Mouse (Mus musculus): ENCODE results near the gene Cpa4.
A peak's percentile ranks its signal among the peaks of the same experiment; 100 is the strongest.

The Cpa4 gene

DNA sequence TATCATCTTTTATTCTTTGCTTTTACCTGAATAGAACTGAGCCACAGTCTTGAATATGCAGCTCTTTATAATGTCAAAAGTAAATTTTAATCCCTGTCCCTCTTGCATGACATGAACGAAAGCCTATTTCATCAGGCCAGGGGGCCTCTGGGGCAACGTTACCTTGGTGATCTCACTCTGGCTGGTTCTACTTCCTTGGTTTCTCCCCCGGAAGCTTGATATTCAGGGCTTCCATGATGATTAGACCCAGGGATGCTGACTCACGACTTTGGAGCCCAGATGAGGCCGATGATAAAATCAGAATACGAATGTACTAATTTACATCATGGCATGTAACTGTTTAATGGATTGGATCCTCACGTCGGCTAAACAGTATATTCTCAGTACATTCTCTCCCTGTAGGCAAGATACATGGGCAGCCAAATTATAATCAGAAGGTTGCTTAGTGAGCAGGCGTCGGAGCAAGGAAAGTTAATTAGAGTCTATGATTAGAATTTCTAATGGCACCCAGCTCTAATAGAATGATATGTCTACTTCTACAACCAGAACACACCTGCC, 24.3 kb downstream of the Cpa4 start:
- no peak for DNase-seq

DNA sequence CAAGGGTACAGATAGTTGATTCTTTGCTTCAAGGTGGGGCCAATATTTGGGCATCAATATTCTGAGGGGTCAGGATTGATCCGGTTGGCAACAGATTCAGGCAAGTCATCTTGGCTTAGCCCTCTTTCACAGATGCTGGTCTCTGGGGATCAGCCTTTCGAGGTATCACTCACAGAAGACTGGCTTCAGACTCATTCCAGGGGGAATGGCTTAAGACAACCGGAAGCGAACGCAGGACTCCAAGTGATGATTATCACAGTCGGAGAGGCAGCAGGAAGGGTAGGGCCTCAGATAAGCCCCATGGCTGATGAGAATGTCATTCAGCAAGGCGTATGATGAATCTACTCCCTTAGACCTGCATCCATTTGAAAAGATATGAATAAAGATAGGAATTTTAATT, 26.2 kb downstream of the Cpa4 start:
- no peak for DNase-seq

DNA sequence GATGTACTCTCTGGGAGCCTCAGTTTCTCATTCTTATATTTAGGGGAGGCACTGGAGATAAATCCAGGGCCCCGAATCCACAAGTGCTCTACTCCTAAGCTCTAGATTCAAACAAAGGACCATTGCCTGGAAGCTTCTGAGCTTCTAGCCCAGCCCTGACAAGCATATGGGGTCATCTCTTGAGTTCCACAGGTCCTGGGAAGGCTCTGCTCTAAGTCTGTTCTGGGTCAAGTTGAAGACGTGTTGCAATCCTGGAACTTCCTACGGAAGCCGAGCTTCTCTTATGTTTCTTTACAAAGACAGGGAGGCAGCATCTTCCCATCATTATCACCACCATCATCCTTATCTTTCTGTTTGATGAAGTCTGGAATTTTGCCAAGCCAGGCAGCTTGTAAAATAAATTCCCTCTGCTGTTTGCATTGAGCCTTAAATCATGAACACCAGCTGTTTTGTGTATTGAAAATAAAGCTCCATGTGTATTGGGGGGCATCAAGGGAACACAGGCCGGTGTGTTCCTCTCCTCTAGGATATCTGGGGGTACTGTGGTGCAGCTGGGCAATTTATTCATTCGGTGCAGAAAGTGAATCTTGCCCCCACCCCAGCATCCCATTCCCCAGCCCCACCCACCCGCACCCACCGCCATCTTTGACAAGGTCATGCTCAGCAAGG, 28.2 kb downstream of the Cpa4 start:
- no peak for DNase-seq

DNA sequence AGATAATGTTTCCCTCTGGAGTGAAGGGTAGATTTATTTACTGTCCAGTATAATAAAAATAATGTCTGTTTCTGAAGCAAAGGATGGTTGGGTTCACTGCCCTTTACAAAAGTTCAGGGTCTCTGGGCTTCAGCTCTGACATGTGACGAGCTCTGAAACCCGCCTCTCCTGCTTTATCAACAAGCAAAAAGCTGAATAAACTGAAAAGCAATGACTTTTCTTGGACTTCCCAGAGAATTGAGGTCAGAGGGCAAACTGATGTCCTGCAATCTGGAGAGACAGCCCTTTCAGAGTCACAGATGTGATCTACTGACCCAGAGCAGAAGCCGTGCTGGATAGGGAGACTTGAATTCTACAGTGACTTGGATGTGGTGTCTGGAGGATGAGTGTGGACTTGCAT, 31.9 kb downstream of the Cpa4 start:
- DNase-seq = peak; percentile 57

DNA sequence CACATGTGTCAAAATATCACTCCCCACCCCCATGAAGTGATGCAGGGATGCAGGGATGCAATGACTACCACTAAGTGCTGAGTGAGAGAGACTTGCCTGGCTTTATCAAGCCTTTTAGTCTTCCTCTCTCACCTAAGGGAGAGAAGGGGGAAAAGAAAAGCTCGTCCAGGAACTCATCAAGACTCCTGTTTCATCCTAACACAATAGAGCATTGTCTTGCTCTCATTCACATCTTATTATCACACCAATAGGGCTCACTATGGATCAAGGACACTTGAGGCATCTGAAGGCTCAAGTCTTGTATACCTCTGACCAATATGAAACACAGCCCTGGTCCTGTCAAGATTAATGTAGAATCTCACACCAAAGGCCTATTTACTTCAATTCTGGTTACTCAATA, 32.8 kb downstream of the Cpa4 start:
- no peak for DNase-seq

DNA sequence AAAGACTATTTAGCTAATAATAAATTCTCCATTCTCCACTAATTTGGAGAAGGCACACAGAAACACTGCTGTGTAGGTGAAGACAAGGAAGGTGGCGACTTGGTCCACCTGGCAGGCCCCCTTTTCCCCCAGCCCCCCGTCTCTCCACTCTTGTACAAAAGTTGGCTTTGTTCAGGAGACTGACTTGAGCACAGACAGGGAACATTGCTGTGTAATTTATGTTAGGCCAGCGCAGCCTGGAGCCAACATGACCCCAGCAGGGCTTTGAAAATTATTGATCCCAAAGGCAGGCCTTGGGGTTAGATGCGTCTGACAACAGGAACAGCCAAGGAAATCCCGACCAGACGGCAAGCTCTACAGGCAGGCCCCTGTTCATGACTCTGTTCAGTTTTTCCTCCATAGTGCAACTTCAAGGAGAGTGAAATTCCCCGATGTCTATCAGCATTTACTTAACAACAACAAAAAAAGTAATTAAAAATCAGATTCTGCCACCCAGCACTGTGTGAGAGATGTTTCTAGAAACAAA, 36.2 kb downstream of the Cpa4 start:
- DNase-seq = peak; percentile 58

DNA sequence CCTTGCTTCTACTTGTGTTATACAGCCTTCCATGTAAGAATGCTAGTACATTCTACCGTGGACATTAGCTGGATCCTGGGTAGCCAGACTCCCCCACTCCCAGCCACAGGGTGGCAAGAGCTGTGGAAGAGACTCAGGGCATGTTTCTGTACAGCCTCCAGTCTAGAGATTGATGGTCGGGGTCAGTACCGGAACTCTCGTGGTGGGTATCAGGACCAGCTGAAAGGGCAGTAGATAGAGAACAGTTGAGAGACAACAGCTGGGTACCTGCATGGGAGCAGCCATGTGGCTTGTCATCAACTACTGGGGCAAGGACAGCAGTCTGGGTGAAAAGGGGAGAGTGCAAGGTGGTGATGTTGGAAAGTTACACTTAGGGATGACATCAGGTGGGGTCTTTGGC, 36.9 kb downstream of the Cpa4 start:
- no peak for DNase-seq

DNA sequence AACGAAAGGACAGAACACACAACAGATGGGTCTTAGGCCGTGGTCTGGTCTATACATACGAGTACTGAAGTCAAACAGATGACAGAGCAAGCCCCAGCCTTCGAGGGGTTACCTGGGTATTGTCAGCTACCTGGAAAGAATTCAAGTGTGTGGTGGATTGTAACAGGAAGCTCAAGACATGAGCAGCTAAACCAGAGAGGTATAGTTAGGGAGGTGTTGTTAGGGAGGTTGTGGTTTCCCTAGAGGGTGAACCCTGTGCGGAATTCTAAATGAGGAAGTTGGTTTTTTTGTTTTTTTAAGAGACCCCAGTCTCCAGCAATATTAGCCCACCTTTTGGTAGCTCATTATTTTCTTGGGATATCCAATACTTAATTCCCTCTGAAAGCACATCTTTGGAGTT, 37.5 kb downstream of the Cpa4 start:
- no peak for DNase-seq

DNA sequence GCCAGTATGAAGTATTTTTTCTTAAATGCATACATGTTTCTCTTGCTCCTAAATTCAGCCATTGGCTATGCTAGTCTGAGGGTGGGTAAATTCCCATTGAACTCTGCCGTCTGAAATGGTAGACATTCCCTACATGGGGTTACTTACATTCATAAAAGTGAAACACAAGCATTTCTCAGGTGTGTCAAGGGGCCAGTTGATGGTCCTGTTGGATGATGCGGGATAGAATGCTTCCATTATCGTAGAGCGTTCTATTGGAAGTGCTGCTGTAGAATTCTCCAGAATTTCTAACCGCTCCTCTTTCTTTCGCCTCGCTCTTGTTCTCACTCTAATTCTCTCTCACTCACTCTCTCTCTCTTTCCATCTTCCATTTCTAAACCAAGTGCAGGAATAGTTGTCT, 42.5 kb downstream of the Cpa4 start, which contains the start of gene Cpa5:
TSS of gene Cpa5 (plus strand) at position 301 of the 400 bp plus-strand sequence.
- no peak for DNase-seq

DNA sequence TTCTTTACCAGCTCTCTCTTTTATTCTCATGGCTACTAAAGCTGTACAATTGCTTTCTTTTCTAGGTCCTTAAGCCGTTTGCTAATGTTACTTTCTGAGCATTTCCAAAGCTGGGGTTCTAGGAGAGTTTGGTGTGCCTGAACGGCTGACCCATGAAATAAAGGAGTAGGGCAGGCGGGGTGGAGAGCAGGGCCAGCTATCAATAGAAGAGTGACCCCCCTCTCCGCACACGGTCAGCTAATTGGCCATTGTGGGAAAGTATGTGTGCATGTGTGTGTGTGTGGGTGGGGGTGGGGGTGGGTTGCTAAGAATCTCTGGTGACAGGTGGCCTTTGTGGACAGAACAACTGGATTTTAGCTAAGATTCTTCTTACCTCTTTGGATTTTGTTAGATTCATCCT, 43.0 kb downstream of the Cpa4 start:
- no peak for DNase-seq

DNA sequence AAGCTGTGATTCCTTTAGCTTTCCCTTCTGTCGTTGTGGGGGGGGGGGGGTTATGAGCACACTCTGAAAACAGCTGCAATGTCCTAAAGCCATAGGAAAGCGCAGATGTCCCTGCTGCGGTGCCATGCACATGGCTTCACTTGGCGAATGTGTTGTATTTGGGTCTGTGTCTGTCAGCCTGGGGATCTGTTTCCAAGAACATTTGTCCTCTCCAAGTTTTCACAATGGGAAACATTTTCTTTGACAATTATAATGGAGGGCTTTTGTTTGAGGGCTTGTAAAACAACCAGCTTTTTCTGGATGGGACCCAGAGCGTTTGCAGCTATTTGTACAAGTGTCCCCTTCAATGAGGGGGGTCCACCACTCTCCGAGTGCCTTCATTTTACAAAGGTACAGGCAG, 46.1 kb downstream of the Cpa4 start:
- no peak for DNase-seq

DNA sequence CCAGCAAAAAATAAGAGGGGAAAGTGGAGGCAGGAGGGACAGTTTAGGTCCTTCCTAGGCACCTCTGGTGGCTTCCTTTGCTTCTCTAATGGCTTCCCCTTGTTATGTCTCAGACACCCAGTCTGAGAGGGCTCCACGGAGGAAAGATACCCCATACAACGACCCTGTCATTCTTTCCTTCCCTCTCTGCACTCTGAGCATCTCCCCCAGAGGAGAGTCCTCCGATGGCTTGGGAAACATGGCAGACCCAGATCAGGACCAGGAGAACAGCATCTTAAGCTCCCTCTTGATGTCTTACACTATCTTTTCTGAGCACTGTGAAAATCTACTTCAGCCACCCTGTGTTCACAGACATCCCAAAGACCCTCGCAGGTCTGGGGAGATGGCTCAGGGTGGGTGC, 47.6 kb downstream of the Cpa4 start:
- no peak for DNase-seq

DNA sequence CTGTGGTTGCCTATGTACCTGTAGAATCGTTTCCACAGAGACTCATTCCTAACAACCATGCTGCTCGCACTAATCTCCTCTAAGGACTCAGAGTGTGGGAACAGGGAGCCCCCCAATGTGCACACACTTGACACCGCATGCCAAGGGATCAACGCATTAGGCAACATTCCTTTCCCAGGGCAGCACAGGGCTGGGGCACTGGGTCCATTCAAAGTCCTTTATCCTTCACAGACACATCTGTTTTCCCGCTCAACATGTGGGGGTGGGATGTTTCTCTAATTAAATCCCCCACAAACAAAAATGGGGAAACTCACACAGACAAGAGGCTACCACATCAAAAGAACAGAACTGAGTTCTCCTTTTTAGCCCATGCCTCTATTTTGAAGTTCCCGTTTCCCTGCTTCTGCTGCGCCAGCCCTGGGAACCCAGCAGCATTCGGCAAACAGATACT, 48.3 kb downstream of the Cpa4 start:
- peak; percentile 80 for DNase-seq

DNA sequence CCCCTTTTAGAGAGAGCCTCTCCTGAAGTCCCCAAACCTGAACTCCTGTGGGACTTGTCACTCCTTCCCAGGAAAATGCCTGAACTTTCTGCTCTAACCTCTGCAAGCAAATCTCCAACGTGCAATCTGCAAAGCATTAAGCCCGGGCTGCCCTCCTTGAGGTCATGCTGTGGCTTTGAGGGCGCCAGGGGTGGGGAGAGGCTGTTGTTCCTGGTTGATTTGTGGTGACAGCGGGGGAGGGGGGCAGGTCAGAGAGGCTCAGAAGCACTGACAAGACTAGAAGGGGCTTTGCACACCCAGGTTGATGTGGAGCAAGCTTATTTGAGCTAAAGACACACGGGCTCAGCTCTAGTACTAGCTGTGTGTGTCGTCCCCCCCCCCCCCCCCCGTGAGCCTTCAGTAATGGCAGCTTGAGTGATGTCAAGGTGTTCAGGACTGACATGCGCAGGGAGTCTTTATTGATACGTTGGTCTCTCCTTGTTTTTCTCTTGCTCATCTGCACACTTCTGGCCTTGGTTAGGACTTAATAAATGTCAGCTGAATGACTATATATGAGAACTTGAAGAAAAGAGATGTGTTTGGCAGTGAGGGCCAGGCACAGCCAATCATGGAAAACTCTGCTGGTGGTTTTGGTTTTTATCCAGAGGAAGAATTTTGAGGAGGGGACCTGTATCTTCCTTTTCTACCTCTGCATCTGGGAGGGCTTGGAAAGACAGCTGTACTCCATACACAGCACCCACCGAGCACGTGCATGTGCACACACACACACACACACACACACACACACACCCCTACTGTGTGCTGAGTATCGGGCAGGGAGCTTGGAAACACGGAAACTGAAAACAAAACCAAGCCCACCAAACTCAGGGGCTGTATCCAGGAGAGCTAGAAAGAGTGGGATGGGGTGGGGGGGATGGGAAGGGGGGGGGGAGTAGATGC, 49.1 kb downstream of the Cpa4 start:
- peak; percentile 92 for DNase-seq

DNA sequence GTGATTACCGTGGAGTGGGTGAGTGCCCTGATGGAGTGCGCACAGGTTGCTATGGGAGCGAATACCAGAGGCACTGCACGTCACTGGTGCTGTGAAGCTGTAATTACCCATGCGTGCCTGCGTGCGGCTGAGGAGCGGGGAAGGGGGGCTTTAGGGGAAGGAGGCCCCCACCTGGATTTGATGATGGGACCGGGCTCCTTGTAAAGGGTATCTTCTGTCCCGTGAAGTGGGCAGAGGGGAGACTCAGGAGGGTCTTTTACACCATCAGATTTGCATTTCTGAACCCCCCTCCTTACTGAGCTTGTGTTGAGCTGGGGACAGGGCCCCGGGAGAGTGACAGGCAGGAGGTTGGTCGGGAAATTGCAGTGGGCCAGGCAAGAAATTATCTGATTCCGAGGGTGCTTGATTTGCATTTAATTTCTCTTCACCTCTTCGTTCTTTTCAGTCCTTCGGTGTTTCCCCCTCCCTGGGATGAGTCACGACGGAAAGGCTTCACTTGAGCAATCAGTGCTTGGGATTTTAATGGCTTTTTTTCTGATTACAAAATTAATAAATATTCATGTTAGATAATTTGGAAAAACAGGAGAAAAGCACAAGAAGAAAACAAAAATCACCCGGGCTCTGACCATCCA, 49.9 kb downstream of the Cpa4 start:
- peak; percentile 84 for DNase-seq

DNA sequence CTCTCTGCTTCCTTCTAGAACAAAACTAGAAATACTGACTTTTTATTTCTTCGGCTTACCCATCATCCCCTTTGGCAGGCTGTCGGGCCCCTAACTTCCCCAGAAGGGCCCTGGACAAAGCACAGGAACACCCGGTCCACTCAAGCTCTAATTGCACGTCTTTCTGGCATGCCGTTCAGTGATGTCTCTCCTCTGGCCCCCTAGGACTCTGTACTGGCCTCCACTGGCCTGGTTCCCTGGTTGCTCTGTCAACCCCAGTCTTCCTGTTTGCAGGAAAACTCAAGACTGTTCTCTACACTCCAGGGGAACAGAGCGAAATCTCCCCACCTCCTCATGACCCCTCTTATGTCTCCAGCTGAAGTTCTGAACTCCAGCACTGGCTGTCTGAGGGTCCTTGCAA, 50.6 kb downstream of the Cpa4 start:
- DNase-seq = no peak

DNA sequence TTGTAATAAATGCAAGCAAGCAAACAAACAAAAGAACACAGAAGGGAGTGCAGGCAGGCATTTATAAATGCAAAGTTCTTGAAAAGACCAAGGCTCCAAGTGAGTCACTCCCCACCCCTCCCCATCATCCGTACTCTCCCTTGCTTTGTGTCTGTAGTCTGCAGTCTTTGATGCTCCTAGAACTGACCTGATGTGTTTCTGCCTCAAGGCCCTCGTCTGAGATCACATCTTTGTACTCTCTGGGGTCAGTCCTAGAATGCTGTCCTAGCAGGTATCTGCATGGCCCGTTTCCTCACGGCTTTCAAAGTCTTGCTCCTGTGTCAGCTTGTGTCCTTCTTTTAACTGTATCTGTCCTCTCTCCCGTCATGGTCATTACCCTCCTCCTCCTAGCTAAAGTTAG, 51.4 kb downstream of the Cpa4 start:
- DNase-seq = no peak

DNA sequence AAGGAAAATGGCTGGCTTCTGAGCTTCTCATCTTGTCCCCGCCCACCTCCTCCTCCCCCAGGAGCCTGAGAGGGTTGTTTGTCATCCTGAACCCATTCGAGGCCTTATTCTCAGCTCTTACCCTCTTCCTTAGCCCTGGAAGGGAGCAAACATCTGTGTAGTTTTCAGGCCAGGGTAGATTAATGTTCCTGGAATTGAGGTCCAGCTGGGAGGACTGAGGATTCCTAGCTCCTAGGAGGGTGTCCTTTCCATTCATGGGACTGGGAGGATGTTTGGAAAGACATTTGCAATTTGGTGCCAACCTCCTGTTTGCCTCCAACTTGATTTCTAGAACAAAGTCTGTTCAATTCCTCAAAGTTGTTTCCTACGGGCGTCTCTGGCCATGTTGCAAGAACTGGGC, 52.4 kb downstream of the Cpa4 start:
- no peak for DNase-seq

DNA sequence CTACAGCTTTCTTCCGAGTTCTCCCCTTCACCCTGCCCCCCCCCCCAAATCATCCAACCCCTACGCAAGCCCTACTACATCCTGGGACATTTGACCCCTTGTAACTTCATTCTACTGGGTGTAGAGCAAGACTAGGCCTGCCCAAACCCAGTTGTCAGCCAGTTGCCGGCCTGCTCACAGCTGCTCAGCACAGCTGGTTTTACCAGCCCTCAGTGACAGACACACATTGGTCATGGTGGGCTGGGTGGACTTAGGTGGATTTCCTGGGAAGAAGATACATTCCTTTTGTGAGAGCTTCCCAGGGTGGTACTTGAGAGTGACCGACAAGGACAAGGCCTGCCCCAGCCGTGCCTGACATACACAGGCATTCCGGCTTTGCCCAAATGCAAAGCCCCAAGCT, 52.8 kb downstream of the Cpa4 start:
- DNase-seq = no peak

DNA sequence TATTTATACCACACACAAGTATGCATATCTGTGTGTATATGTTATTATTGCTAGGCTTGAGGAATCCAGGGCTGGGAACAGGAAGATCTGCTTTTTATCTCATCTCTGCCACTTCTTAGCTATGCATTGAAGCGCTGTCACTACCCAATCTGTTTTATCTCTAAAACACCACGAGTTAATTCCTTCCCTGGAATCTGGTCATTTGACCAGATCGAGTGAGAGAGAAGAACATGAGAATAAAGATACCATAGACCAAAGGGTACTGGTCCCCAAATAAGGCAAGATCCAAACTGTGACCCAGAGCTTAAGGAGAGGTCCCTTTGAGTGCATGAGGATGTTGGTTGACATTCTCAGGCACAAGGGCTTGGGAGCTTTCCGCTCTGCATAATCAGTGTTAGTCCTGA, 53.8 kb downstream of the Cpa4 start:
- no peak for DNase-seq

DNA sequence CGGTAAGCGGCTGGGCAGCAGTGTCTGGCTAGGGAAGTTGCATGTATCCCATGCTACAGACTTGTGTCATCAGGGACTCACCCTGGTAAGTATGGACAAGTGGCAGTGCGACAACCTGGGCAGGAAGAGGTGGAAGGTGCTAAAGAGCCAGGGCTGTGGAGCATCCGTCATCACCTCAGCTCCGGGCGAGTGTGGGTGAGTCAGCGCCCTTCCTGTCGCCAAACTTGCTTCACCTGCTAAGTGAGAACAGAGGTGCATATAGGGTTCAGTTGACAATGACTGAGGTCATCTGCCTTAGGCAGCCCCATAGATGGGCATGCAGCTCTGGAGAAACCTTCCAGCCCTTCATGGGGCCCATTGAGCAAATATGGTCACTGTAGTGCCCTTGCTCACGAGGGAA, 56.6 kb downstream of the Cpa4 start:
- no peak for DNase-seq

DNA sequence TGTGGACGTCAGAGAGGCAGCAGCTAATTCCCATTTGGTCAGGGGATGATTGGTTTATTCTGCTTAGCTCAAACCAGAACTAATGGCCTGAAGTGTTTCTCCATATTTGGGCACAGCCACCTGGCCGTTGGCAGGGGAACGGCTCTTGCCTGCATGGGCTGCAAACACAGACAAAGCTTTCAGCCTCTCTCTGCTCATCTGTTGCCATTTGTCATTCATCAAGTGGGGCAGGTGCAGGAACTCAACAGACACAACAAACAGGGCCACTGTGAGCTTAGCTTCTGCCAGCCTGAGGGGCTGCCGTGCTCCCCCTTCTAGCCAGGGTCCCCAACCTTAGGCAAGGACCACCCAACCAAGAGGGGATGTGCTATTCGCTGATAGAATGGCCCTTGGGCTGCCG, 60.0 kb downstream of the Cpa4 start:
- peak; percentile 67 for DNase-seq

DNA sequence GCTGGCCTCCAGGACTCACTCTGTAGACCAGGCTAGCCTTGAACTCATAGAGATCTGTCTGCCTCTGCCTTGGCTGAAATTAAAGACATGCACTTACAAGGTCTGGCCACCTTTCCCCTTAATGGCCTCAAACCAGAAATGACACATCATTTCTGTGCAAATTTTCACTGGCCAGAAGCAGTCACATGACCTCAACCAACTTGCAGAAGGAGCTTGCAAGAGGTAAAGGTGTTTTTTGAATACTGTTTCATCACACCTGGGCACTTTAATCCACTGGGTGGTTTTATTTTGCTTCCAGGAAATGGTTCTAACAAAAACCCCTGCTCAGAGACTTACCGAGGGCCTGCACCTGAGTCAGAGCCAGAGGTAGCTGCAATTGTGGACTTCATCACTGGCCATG, 61.8 kb downstream of the Cpa4 start:
- no peak for DNase-seq
